Mouse (Mus musculus) heart, adult 2 months (tissue): ENCODE results near the gene Fpr3. TPM values are rescaled to one million over a fixed set of nuclear protein-coding genes. Genes with fewer than 3 reads are reported as not detected.

Source experiments
- DNase-seq, 2 experiments: peaks; one replicate each; pipeline ENCODE4 v3.0.0; 2021
- H3K27ac ChIP-seq: fragments of 200-600 bp; 2 replicates; pipeline ENCODE4 v1.8.1; 2022
- H3K27me3 ChIP-seq: fragments of 200-500 bp; 2 replicates; pipeline ENCODE4 v1.6.1; 2012; ENCODE audit warnings: mild to moderate bottlenecking, low read length, inconsistent platforms, mixed read lengths; ENCODE audit not compliant: control insufficient read depth, insufficient read depth
- H3K36me3 ChIP-seq: fragments of 200-500 bp; 2 replicates; pipeline ENCODE4 v1.6.1; 2012; ENCODE audit warnings: low read length, inconsistent platforms; ENCODE audit not compliant: control insufficient read depth, insufficient read depth
- H3K4me1 ChIP-seq: fragments of 200-500 bp; 2 replicates; pipeline ENCODE4 v1.6.1; 2011; ENCODE audit warnings: low read length; ENCODE audit not compliant: control insufficient read depth, insufficient read depth
- H3K4me3 ChIP-seq: fragments of 200-600 bp; 2 replicates; pipeline ENCODE4 v1.8.1; 2022
- H3K79me2 ChIP-seq: fragments of 200-500 bp; replicated peaks from 2 replicates; pipeline ENCODE4 v1.6.1; 2012; ENCODE audit warnings: mild to moderate bottlenecking, inconsistent platforms, low read length, moderate library complexity, mixed read lengths; ENCODE audit not compliant: control insufficient read depth, insufficient read depth
- H3K9ac ChIP-seq: fragments of 200-500 bp; 2 replicates; pipeline ENCODE4 v1.6.1; 2012; ENCODE audit warnings: low read depth, mild to moderate bottlenecking, control low read depth, inconsistent platforms, low read length, mixed read lengths
- CTCF ChIP-seq: fragments of 200-600 bp; IDR thresholded peaks from 2 replicates; pipeline ENCODE4 v1.8.1; 2022; ENCODE audit warnings: antibody characterized with exemption, mild to moderate bottlenecking, moderate library complexity
- EP300 ChIP-seq: fragments of 200-500 bp; IDR thresholded peaks from 2 replicates; pipeline ENCODE4 v1.6.1; 2011; ENCODE audit warnings: low read depth, low read length, control low read depth; ENCODE audit not compliant: insufficient read depth
- POLR2A ChIP-seq: fragments of 200-500 bp; IDR thresholded peaks from 2 replicates; pipeline ENCODE4 v1.6.1; 2011; ENCODE audit warnings: mild to moderate bottlenecking, low read depth, low read length, control low read depth; ENCODE audit not compliant: insufficient read depth
- WGBS: fragments of 180-500 bp; shearing (Covaris S2); methylation state at CpG from one replicate; pipeline ENCODE4 v1.1.7; 2018; 5-methylcytosine and 5-hydroxymethylcytosine counted together
- intact Hi-C: fragments of 180-260 bp; cut with DNase I; formaldehyde crosslinking; loops from one replicate; pipeline ENCODE4 v1.15.1; 2025
- polyA plus RNA-seq: library from polyadenylated mRNA; depleted of rRNA; stranded (reverse); fragments of >200 nt; gene quantifications from 2 replicates; pipeline ENCODE4 v1.2.3, GENCODE M21; 2012
- total RNA-seq, 2 experiments: library from RNA; stranded (reverse); gene quantifications; 2 replicates each; pipeline ENCODE4 v1.2.3; 2021

The Fpr3 gene
- total and polyA plus RNA-seq, 3 experiments = not detected

- Histone ChIP-seq H3K36me3 (no peaks in the 10 kb centered on the region), H3K4me3 (no peak overlapping the region), H3K79me2 (no peaks in the 10 kb centered on the region), H3K27me3 (no peaks in the 10 kb centered on the region), H3K27ac (no peak overlapping the region), H3K9ac (no peak overlapping the region), H3K4me1 (no peaks in the 10 kb centered on the region)
- intact Hi-C loops = no loop called here
- no peak for DNase-seq
- TF ChIP-seq POLR2A (no peak), CTCF (no peak), EP300 (no peak)
- WGBS = 60% methylated on average over 2 of the region's 2 CpGs
Measured at GRCm38 (mm10) chr17:17871697-17872096, 16.0 kb upstream of the Fpr3 start.

- TF ChIP-seq EP300 = no peak
- WGBS = 67% methylated on average over 1 of the region's 1 CpGs
- Histone ChIP-seq H3K36me3 (no peaks in the 10 kb centered on the region), H3K9ac (no peak overlapping the region), H3K27me3 (no peaks in the 10 kb centered on the region), H3K27ac (no peak overlapping the region), H3K79me2 (no peaks in the 10 kb centered on the region), H3K4me1 (no peaks in the 10 kb centered on the region), H3K4me3 (no peak overlapping the region)
- intact Hi-C loops = no loop called here
- DNase-seq = no peak
Measured at GRCm38 (mm10) chr17:17879347-17879746, 8.3 kb upstream of the Fpr3 start.

- no peaks in the 10 kb centered on the region for H3K79me2 ChIP-seq
- no peak overlapping the region for H3K27ac ChIP-seq
- H3K4me3 ChIP-seq = no peak overlapping the region
- H3K36me3 ChIP-seq = no peaks in the 10 kb centered on the region
- H3K4me1 ChIP-seq = no peaks in the 10 kb centered on the region
- TF ChIP-seq POLR2A (no peak), EP300 (no peak), CTCF (no peak)
- intact Hi-C loops = no loop called here
- WGBS = 63% methylated on average over 3 of the region's 3 CpGs
- DNase-seq = no peak
- H3K9ac ChIP-seq = no peak overlapping the region
- no peaks in the 10 kb centered on the region for H3K27me3 ChIP-seq
Measured at GRCm38 (mm10) chr17:17882672-17883071, 5.0 kb upstream of the Fpr3 start.

- TF ChIP-seq POLR2A (no peak), EP300 (no peak), CTCF (no peak)
Measured at GRCm38 (mm10) chr17:17883840-17884239, 3.8 kb upstream of the Fpr3 start, which contains the start of gene Fpr1. Gene Fpr1, minus strand, starts transcription at chr17:17883940.

GRCm38 (mm10) chr17:17889732-17890425 is 2.2 kb downstream of the Fpr3 start:
- intact Hi-C loops = no loop called here
- no peak overlapping the region for H3K4me3 ChIP-seq

More at GRCm38 (mm10) chr17:17883840-17884239, 3.8 kb upstream of the Fpr3 start, which contains the start of gene Fpr1:
- DNase-seq = no peak
- intact Hi-C loops = no loop called here
- Histone ChIP-seq H3K27me3 (no peaks in the 10 kb centered on the region), H3K36me3 (no peaks in the 10 kb centered on the region), H3K4me3 (no peak within 1 kb of the TSS), H3K79me2 (no peaks in the 10 kb centered on the region), H3K9ac (no peak within 1 kb of the TSS), H3K27ac (no peak within 1 kb of the TSS), H3K4me1 (no peaks in the 10 kb centered on the region)
- WGBS = 52% methylated on average over 1 of the region's 1 CpGs

GRCm38 (mm10) chr17:17896039-17896438 is 8.4 kb downstream of the Fpr3 start:
- no peak for DNase-seq

More at GRCm38 (mm10) chr17:17889732-17890425, 2.2 kb downstream of the Fpr3 start:
- no peak for TF ChIP-seq POLR2A
- TF ChIP-seq CTCF = no peak
- TF ChIP-seq EP300 = no peak
- no peak for DNase-seq
- 77% methylated on average over 2 of the region's 2 CpGs for WGBS
- no peak overlapping the region for H3K27ac ChIP-seq
- no peaks in the 10 kb centered on the region for H3K4me1 ChIP-seq
- H3K79me2 ChIP-seq = no peaks in the 10 kb centered on the region
- H3K9ac ChIP-seq = no peak overlapping the region
- H3K27me3 ChIP-seq = no peaks in the 10 kb centered on the region
- H3K36me3 ChIP-seq = no peaks in the 10 kb centered on the region

More at GRCm38 (mm10) chr17:17896039-17896438, 8.4 kb downstream of the Fpr3 start:
- H3K36me3 ChIP-seq = no peaks in the 10 kb centered on the region
- H3K4me1 ChIP-seq = no peaks in the 10 kb centered on the region
- no peak overlapping the region for H3K4me3 ChIP-seq
- H3K27me3 ChIP-seq = no peaks in the 10 kb centered on the region
- H3K79me2 ChIP-seq = no peaks in the 10 kb centered on the region
- no peak overlapping the region for H3K27ac ChIP-seq
- TF ChIP-seq POLR2A (no peak), CTCF (peak; percentile 92)
- no peak overlapping the region for H3K9ac ChIP-seq
- intact Hi-C loops = loop anchor here (1.0 to 5.0 kb wide), 2 partner anchors 54 to 130 kb away; no protein-coding TSS in a partner anchor
- WGBS = 2% methylated on average over 4 of the region's 4 CpGs
